Mouse (Mus musculus): Measurements from ENCODE around the gene Tubgcp5.

GRCm38 (mm10) chr7:55780011-55780410, 13.9 kb upstream of the Tubgcp5 start:
- no peak for TF ChIP-seq CTCF (IDR thresholded peaks at IDR 0.05; ENCODE audit: control insufficient read depth, insufficient read depth, low read length)
- no peak for TF ChIP-seq POLR2A (IDR thresholded peaks at IDR 0.05; ENCODE audit: borderline replicate concordance, control insufficient read depth, low read depth, low read length)

Measured in bone marrow, adult 2 months (tissue).